Mouse (Mus musculus): ENCODE measurements around the gene Tcam1. TPM values are rescaled to one million over a fixed set of nuclear protein-coding genes. Genes with fewer than 3 reads are reported as not detected.
"Not testable (repeated sequence)": the region's sequence is repeated elsewhere in the genome, so short reads cannot be mapped to it uniquely, and the experiment has no call there.

Gene Tcam1
- 0.44 and 0.45 TPM in 2 replicates for polyA plus RNA-seq (2011; ENCODE audit: insufficient read depth, insufficient read length, low read depth, missing spikeins)

DNA sequence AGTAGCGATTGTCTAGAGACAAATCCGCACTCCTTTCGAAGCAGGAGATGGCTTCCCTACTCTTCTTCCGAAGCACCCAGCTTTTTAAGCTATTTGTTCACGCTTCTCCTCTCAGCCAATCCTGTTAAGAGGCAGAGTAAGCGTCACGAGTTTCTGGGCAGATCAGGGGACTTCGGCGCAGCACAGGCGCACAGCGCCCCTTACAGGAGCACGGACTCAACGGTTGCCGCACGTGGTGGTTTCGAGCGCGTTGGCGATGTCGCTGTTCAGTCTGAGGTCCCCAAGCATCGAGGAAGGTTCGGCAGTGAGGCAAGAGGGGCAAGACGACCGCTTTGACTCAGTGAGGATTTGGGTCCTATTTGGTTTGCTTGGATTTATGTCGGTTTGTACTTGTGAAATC is at the start of gene Tcam1:
Gene Tcam1 (plus strand): TSS at position 219 of the 400 bp plus-strand sequence.
- H3K4me3 ChIP-seq (ENCODE audit: low read depth, low read length): no peak within 1 kb of the TSS
- H3K36me3 ChIP-seq (ENCODE audit: control insufficient read depth, insufficient read depth, low read length, poor library complexity, severe bottlenecking): no peaks in the 10 kb centered on the region
- H3K4me1 ChIP-seq (ENCODE audit: control insufficient read depth, insufficient read depth, low read length): peaks cover 8% of the 10 kb centered on the region
- no peaks in the 10 kb centered on the region for H3K9me3 ChIP-seq (replicated peaks; ENCODE audit: control insufficient read depth, insufficient read depth, low read length, poor library complexity, severe bottlenecking)
- H3K27me3 ChIP-seq (ENCODE audit: control insufficient read depth, insufficient read depth, low read length, poor library complexity, severe bottlenecking): no peaks in the 10 kb centered on the region
- no peak within 1 kb of the TSS for H3K9ac ChIP-seq (ENCODE audit: low read depth, poor library complexity, severe bottlenecking)
- H3K27ac ChIP-seq (ENCODE audit: insufficient read depth, low read length): no peak within 1 kb of the TSS
- TF ChIP-seq POLR2A (IDR thresholded peaks at IDR 0.05; ENCODE audit: insufficient read depth, low read length) (no peak), CTCF (IDR thresholded peaks at IDR 0.05; ENCODE audit: low read depth, low read length) (peak; percentile 81), EP300 (IDR thresholded peaks at IDR 0.05; ENCODE audit: insufficient read depth, low read depth, low read length) (peak; percentile 52; the same call in 1 of the 2 replicates)

- H3K27me3 ChIP-seq (ENCODE audit: control insufficient read depth, insufficient read depth, low read length, poor library complexity, severe bottlenecking); H3K9me3 ChIP-seq (replicated peaks; ENCODE audit: control insufficient read depth, insufficient read depth, low read length, poor library complexity, severe bottlenecking); H3K9ac ChIP-seq (ENCODE audit: low read depth, poor library complexity, severe bottlenecking); H3K27ac ChIP-seq (ENCODE audit: insufficient read depth, low read length); H3K4me1 ChIP-seq (ENCODE audit: control insufficient read depth, insufficient read depth, low read length); H3K4me3 ChIP-seq (ENCODE audit: low read depth, low read length): not testable (repeated sequence)
- H3K36me3 ChIP-seq (ENCODE audit: control insufficient read depth, insufficient read depth, low read length, poor library complexity, severe bottlenecking): peaks cover 60% of the 10 kb centered on the region
Measured at GRCm38 (mm10) chr11:106233978-106234377, 42.5 kb upstream of the Tcam1 start.

DNA sequence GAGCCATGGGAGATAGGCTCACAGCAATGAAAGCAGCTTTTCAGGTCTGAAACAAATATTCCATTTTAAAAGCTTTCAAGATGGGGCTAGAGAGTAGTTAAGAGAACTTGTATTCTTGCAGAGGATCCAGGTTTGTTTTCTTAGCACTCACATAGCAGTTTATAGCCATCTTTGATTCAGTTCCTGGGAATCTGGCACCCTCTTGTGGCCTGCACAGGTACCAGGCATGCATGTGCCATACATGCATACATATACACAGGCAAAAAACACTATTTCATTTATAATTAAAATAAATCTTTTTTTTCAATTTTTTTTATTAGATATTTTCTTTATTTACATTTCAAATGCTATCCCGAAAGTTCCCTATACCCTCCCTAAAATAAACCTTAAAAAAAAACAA is 29.6 kb upstream of the Tcam1 start:
- TF ChIP-seq CTCF (IDR thresholded peaks at IDR 0.05; ENCODE audit: low read depth, low read length): peak; percentile 24
- TF ChIP-seq POLR2A (IDR thresholded peaks at IDR 0.05; ENCODE audit: insufficient read depth, low read length): no peak
- Histone ChIP-seq H3K9ac (ENCODE audit: low read depth, poor library complexity, severe bottlenecking) (no peak overlapping the region), H3K4me3 (ENCODE audit: low read depth, low read length) (no peak overlapping the region), H3K36me3 (ENCODE audit: control insufficient read depth, insufficient read depth, low read length, poor library complexity, severe bottlenecking) (peaks cover 91% of the 10 kb centered on the region), H3K27ac (ENCODE audit: insufficient read depth, low read length) (no peak overlapping the region), H3K4me1 (ENCODE audit: control insufficient read depth, insufficient read depth, low read length) (no peaks in the 10 kb centered on the region), H3K9me3 (replicated peaks; ENCODE audit: control insufficient read depth, insufficient read depth, low read length, poor library complexity, severe bottlenecking) (peaks cover 6% of the 10 kb centered on the region), H3K27me3 (ENCODE audit: control insufficient read depth, insufficient read depth, low read length, poor library complexity, severe bottlenecking) (no peaks in the 10 kb centered on the region)

GRCm38 (mm10) chr11:106249326-106249725 is 27.1 kb upstream of the Tcam1 start:
- Histone ChIP-seq H3K27ac (ENCODE audit: insufficient read depth, low read length) (no peak overlapping the region), H3K27me3 (ENCODE audit: control insufficient read depth, insufficient read depth, low read length, poor library complexity, severe bottlenecking) (no peaks in the 10 kb centered on the region), H3K9ac (ENCODE audit: low read depth, poor library complexity, severe bottlenecking) (no peak overlapping the region), H3K4me1 (ENCODE audit: control insufficient read depth, insufficient read depth, low read length) (no peaks in the 10 kb centered on the region), H3K36me3 (ENCODE audit: control insufficient read depth, insufficient read depth, low read length, poor library complexity, severe bottlenecking) (peaks cover 96% of the 10 kb centered on the region), H3K9me3 (replicated peaks; ENCODE audit: control insufficient read depth, insufficient read depth, low read length, poor library complexity, severe bottlenecking) (peaks cover 6% of the 10 kb centered on the region), H3K4me3 (ENCODE audit: low read depth, low read length) (no peak overlapping the region)
- TF ChIP-seq CTCF (IDR thresholded peaks at IDR 0.05; ENCODE audit: low read depth, low read length) (no peak), POLR2A (IDR thresholded peaks at IDR 0.05; ENCODE audit: insufficient read depth, low read length) (no peak), EP300 (IDR thresholded peaks at IDR 0.05; ENCODE audit: insufficient read depth, low read depth, low read length) (no peak)

- H3K36me3 ChIP-seq (ENCODE audit: control insufficient read depth, insufficient read depth, low read length, poor library complexity, severe bottlenecking): peaks cover 59% of the 10 kb centered on the region
- H3K27me3 ChIP-seq (ENCODE audit: control insufficient read depth, insufficient read depth, low read length, poor library complexity, severe bottlenecking): no peaks in the 10 kb centered on the region
- no peak overlapping the region for H3K27ac ChIP-seq (ENCODE audit: insufficient read depth, low read length)
- peak overlapping the region; percentile 78 for H3K9ac ChIP-seq (ENCODE audit: low read depth, poor library complexity, severe bottlenecking)
- no peaks in the 10 kb centered on the region for H3K9me3 ChIP-seq (replicated peaks; ENCODE audit: control insufficient read depth, insufficient read depth, low read length, poor library complexity, severe bottlenecking)
- no peak for TF ChIP-seq CTCF (IDR thresholded peaks at IDR 0.05; ENCODE audit: low read depth, low read length)
- TF ChIP-seq POLR2A (IDR thresholded peaks at IDR 0.05; ENCODE audit: insufficient read depth, low read length): no peak
- TF ChIP-seq EP300 (IDR thresholded peaks at IDR 0.05; ENCODE audit: insufficient read depth, low read depth, low read length): no peak
- H3K4me1 ChIP-seq (ENCODE audit: control insufficient read depth, insufficient read depth, low read length): no peaks in the 10 kb centered on the region
- peak overlapping the region; percentile 91 for H3K4me3 ChIP-seq (ENCODE audit: low read depth, low read length)
Measured at GRCm38 (mm10) chr11:106254767-106255166, 21.7 kb upstream of the Tcam1 start.

DNA sequence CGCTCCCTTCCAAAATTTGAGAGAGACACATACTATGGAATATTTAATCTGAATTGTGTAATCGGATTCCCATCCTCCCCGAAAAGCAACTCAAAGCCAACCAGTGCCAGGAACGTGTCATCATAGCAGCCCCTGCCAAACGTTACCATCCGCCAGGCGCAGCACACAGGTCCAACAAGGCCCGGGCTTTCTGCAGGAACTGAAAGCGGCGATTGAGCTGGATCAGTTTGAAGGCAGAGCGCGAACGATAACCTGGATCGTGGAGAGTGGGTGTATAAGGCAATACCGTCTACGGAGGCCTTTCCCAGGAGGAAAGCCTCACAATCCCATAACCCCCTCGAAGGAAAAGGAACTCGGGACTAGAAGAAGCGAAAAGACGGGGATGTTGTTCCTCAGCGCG is 21.3 kb upstream of the Tcam1 start:
- H3K27me3 ChIP-seq (ENCODE audit: control insufficient read depth, insufficient read depth, low read length, poor library complexity, severe bottlenecking): no peaks in the 10 kb centered on the region
- H3K27ac ChIP-seq (ENCODE audit: insufficient read depth, low read length): peak overlapping the region; percentile 15; the same call in 1 of the 2 replicates
- H3K36me3 ChIP-seq (ENCODE audit: control insufficient read depth, insufficient read depth, low read length, poor library complexity, severe bottlenecking): peaks cover 55% of the 10 kb centered on the region

More for the DNA sequence above, 21.3 kb upstream of the Tcam1 start:
- no peaks in the 10 kb centered on the region for H3K4me1 ChIP-seq (ENCODE audit: control insufficient read depth, insufficient read depth, low read length)
- TF ChIP-seq CTCF (IDR thresholded peaks at IDR 0.05; ENCODE audit: low read depth, low read length) (no peak), EP300 (IDR thresholded peaks at IDR 0.05; ENCODE audit: insufficient read depth, low read depth, low read length) (no peak)
- H3K9ac ChIP-seq (ENCODE audit: low read depth, poor library complexity, severe bottlenecking): peak overlapping the region; percentile 78
- H3K4me3 ChIP-seq (ENCODE audit: low read depth, low read length): peak overlapping the region; percentile 91
- H3K9me3 ChIP-seq (replicated peaks; ENCODE audit: control insufficient read depth, insufficient read depth, low read length, poor library complexity, severe bottlenecking): no peaks in the 10 kb centered on the region

Measured in ES-Bruce4 (cell line).